Mouse (Mus musculus) heart, adult 2 months (tissue): ENCODE results near the gene Mgat4c. TPM values are rescaled to one million over a fixed set of nuclear protein-coding genes. Genes with fewer than 3 reads are reported as not detected.
"Not testable (repeated sequence)": the region's sequence is repeated elsewhere in the genome, so short reads cannot be mapped to it uniquely, and the experiment has no call there.

ENCODE experiments used
- DNase-seq, 2 experiments: peaks; one replicate each; pipeline ENCODE4 v3.0.0; 2021
- H3K27ac ChIP-seq: fragments of 200-600 bp; 2 replicates; pipeline ENCODE4 v1.8.1; 2022
- H3K27me3 ChIP-seq: fragments of 200-500 bp; 2 replicates; pipeline ENCODE4 v1.6.1; 2012; ENCODE audit warnings: mild to moderate bottlenecking, low read length, inconsistent platforms, mixed read lengths; ENCODE audit not compliant: control insufficient read depth, insufficient read depth
- H3K36me3 ChIP-seq: fragments of 200-500 bp; 2 replicates; pipeline ENCODE4 v1.6.1; 2012; ENCODE audit warnings: low read length, inconsistent platforms; ENCODE audit not compliant: control insufficient read depth, insufficient read depth
- H3K4me1 ChIP-seq: fragments of 200-500 bp; 2 replicates; pipeline ENCODE4 v1.6.1; 2011; ENCODE audit warnings: low read length; ENCODE audit not compliant: control insufficient read depth, insufficient read depth
- H3K4me3 ChIP-seq: fragments of 200-600 bp; 2 replicates; pipeline ENCODE4 v1.8.1; 2022
- H3K79me2 ChIP-seq: fragments of 200-500 bp; replicated peaks from 2 replicates; pipeline ENCODE4 v1.6.1; 2012; ENCODE audit warnings: mild to moderate bottlenecking, inconsistent platforms, low read length, moderate library complexity, mixed read lengths; ENCODE audit not compliant: control insufficient read depth, insufficient read depth
- H3K9ac ChIP-seq: fragments of 200-500 bp; 2 replicates; pipeline ENCODE4 v1.6.1; 2012; ENCODE audit warnings: low read depth, mild to moderate bottlenecking, control low read depth, inconsistent platforms, low read length, mixed read lengths
- CTCF ChIP-seq: fragments of 200-600 bp; IDR thresholded peaks from 2 replicates; pipeline ENCODE4 v1.8.1; 2022; ENCODE audit warnings: antibody characterized with exemption, mild to moderate bottlenecking, moderate library complexity
- EP300 ChIP-seq: fragments of 200-500 bp; IDR thresholded peaks from 2 replicates; pipeline ENCODE4 v1.6.1; 2011; ENCODE audit warnings: low read depth, low read length, control low read depth; ENCODE audit not compliant: insufficient read depth
- POLR2A ChIP-seq: fragments of 200-500 bp; IDR thresholded peaks from 2 replicates; pipeline ENCODE4 v1.6.1; 2011; ENCODE audit warnings: mild to moderate bottlenecking, low read depth, low read length, control low read depth; ENCODE audit not compliant: insufficient read depth
- WGBS: fragments of 180-500 bp; shearing (Covaris S2); methylation state at CpG from one replicate; pipeline ENCODE4 v1.1.7; 2018; 5-methylcytosine and 5-hydroxymethylcytosine counted together
- intact Hi-C: fragments of 180-260 bp; cut with DNase I; formaldehyde crosslinking; loops from one replicate; pipeline ENCODE4 v1.15.1; 2025
- microRNA-seq, 2 experiments: library from miRNA; unstranded; fragments of <30 nt; microRNA quantifications; one replicate each; pipeline ENCODE4 v1.2.0; 2021
- polyA plus RNA-seq: library from polyadenylated mRNA; depleted of rRNA; stranded (reverse); fragments of >200 nt; gene quantifications from 2 replicates; pipeline ENCODE4 v1.2.3, GENCODE M21; 2012
- total RNA-seq, 2 experiments: library from RNA; stranded (reverse); gene quantifications; 2 replicates each; pipeline ENCODE4 v1.2.3; 2021

Mgat4c gene
- total and polyA plus RNA-seq, 3 experiments = not detected

DNA sequence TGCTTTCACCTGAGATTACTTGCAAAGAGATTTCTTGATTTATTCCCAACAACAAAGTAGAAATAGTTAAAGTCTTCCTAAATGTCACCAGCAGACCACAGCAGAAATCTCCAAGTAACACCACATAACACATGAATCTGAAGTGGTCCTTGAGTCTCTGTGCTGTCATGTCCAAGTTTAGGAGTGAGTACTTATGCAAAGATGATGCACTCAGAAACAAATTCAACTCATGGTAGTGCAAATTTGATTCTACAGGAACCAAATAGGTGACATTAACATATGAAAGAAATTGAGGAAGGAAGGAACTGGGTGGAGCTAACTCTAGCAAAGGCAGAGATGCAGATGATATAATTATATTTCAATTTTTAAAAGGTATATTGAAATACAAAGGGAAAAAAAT is 690.8 kb downstream of the Mgat4c start:
- Histone ChIP-seq H3K27me3 (no peaks in the 10 kb centered on the region), H3K27ac (no peak overlapping the region), H3K9ac (no peak overlapping the region), H3K4me3 (no peak overlapping the region), H3K79me2 (no peaks in the 10 kb centered on the region), H3K36me3 (no peaks in the 10 kb centered on the region), H3K4me1 (no peaks in the 10 kb centered on the region)
- intact Hi-C loops = no loop called here
- DNase-seq = no peak
- TF ChIP-seq POLR2A (no peak), EP300 (no peak), CTCF (no peak)

- Histone ChIP-seq H3K4me1 (no peaks in the 10 kb centered on the region), H3K9ac (no peak overlapping the region), H3K27ac (no peak overlapping the region), H3K27me3 (no peaks in the 10 kb centered on the region), H3K4me3 (no peak overlapping the region), H3K79me2 (no peaks in the 10 kb centered on the region), H3K36me3 (no peaks in the 10 kb centered on the region)
- 64% methylated on average over 4 of the region's 4 CpGs for WGBS
- no peak for DNase-seq
- TF ChIP-seq POLR2A (no peak), CTCF (no peak), EP300 (no peak)
- intact Hi-C loops = no loop called here
These were observed 692.8 kb downstream of the Mgat4c start for GRCm38 (mm10) chr10:102374061-102374460.

GRCm38 (mm10) chr10:102377377-102377776 is 696.1 kb downstream of the Mgat4c start:
- no peak overlapping the region for H3K4me3 ChIP-seq
- intact Hi-C loops = no loop called here
- no peaks in the 10 kb centered on the region for H3K4me1 ChIP-seq
- no peaks in the 10 kb centered on the region for H3K79me2 ChIP-seq
- H3K36me3 ChIP-seq = no peaks in the 10 kb centered on the region
- H3K27me3 ChIP-seq = no peaks in the 10 kb centered on the region
- no peak overlapping the region for H3K9ac ChIP-seq
- DNase-seq = no peak
- TF ChIP-seq POLR2A (no peak), EP300 (no peak), CTCF (no peak)
- no peak overlapping the region for H3K27ac ChIP-seq
- 62% methylated on average over 4 of the region's 4 CpGs for WGBS

- no peaks in the 10 kb centered on the region for H3K4me1 ChIP-seq
- H3K4me3 ChIP-seq = no peak overlapping the region
- intact Hi-C loops = no loop called here
- no peaks in the 10 kb centered on the region for H3K36me3 ChIP-seq
- H3K27ac ChIP-seq = no peak overlapping the region
- no peaks in the 10 kb centered on the region for H3K27me3 ChIP-seq
- DNase-seq = no peak
- no peaks in the 10 kb centered on the region for H3K79me2 ChIP-seq
- H3K9ac ChIP-seq = no peak overlapping the region
- TF ChIP-seq POLR2A = no peak
- no peak for TF ChIP-seq CTCF
- no peak for TF ChIP-seq EP300
- WGBS = 47% methylated on average over 1 of the region's 1 CpGs
These were observed 707.9 kb downstream of the Mgat4c start for GRCm38 (mm10) chr10:102389223-102389622.

DNA sequence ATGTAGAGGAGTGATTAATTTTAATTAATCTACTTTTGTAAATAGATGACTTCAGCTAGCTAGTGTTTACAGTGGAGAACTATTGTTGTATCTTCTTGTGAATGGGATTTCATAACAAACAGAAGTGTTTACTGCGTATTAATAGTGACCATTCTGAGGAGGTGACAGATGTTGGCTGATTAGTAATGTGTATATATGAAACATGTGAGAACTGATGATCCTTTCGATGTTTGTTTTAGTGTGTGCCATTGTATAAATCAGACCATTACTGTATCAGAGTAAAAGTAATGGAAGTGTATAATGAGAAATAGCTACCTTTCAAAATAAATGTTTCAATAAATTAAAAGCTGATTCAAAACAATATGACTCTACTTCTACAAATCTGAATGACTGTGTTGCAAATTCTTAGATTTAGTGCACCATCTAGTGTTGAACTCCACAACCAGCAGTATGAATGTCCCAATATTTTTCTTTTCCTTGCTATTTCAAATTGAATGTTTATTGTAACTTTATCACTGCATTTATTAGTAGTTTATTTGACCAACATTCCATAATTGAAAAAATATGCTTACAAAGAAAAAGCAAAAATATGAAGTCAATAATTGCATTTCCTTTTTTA is 736.5 kb downstream of the Mgat4c start:
- WGBS = 72% methylated on average over 2 of the region's 2 CpGs
- H3K9ac ChIP-seq = no peak overlapping the region
- H3K36me3 ChIP-seq = no peaks in the 10 kb centered on the region
- intact Hi-C loops = no loop called here
- H3K79me2 ChIP-seq = no peaks in the 10 kb centered on the region
- H3K4me3 ChIP-seq = no peak overlapping the region
- no peaks in the 10 kb centered on the region for H3K4me1 ChIP-seq
- H3K27ac ChIP-seq = no peak overlapping the region
- no peaks in the 10 kb centered on the region for H3K27me3 ChIP-seq
- no peak for DNase-seq
- no peak for TF ChIP-seq POLR2A
- TF ChIP-seq EP300 = no peak
- peak; percentile 20; the same call in 1 of the 2 replicates for TF ChIP-seq CTCF

- TF ChIP-seq CTCF = peak; percentile 57
- intact Hi-C loops = not testable (repeated sequence)
- WGBS = 4% methylated on average over 7 of the region's 7 CpGs
These were observed 753.8 kb downstream of the Mgat4c start for GRCm38 (mm10) chr10:102435048-102435447.

DNA sequence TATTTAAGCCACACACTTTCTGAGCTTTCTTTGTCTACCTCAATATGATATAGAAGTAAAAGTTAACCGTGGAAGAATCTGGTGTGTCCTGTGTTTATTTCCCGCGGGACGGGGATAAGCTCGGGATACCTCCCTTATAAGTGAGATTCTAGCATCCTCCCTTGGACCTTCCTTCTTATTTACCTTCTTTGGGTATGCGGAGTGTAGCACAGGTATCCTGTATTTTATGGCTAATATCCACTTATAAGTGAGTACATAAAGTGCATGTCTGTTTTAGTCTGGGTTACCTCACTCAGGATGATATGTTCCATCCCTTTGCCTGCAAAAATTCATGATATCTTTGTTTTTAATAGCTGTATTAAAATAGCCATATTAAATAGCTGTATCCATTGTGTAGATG is 754.2 kb downstream of the Mgat4c start:
- H3K27ac ChIP-seq, H3K4me3 ChIP-seq, H3K79me2 ChIP-seq, H3K27me3 ChIP-seq, intact Hi-C loops, DNase-seq, H3K36me3 ChIP-seq, H3K4me1 ChIP-seq, H3K9ac ChIP-seq: not testable (repeated sequence)
- 18% methylated on average over 6 of the region's 6 CpGs for WGBS

More at GRCm38 (mm10) chr10:102435048-102435447, 753.8 kb downstream of the Mgat4c start:
- H3K4me3 ChIP-seq, H3K27me3 ChIP-seq, H3K27ac ChIP-seq, H3K36me3 ChIP-seq, H3K9ac ChIP-seq, H3K4me1 ChIP-seq, H3K79me2 ChIP-seq: not testable (repeated sequence)
- DNase-seq = peak in 1 of 2 experiments; percentile 42

Small RNAs within 50 kb of the gene (microRNA-seq; reads per million reads assigned to microRNA genes)
- gene Mir3059 = 1.7 to 2.7 reads per million in 2 experiments
